Mouse (Mus musculus) small intestine, adult 2 months (tissue): ENCODE measurements around the gene Stat6.

Experiments
- CTCF ChIP-seq: fragments of 200-500 bp; IDR thresholded peaks from 2 replicates; pipeline ENCODE4 v1.5.1; 2012; ENCODE audit warnings: low read depth, mild to moderate bottlenecking, control low read depth, inconsistent platforms, low read length, moderate library complexity, mixed read lengths; ENCODE audit not compliant: insufficient replicate concordance, insufficient read length; ENCODE audit errors: extremely low read depth
- POLR2A ChIP-seq: fragments of 200-500 bp; IDR thresholded peaks from 2 replicates; pipeline ENCODE4 v1.6.1; 2012; ENCODE audit warnings: low read depth, mild to moderate bottlenecking, control low read depth, inconsistent platforms, low read length, moderate library complexity

GRCm38 (mm10) chr10:127645791-127646190 lies 3.0 kb downstream of the Stat6 start:
- TF ChIP-seq POLR2A (no peak), CTCF (no peak)
